Mouse (Mus musculus) kidney, adult 9 months (tissue): ENCODE results near the gene Zfp513.

Experiments used
- DNase-seq: peaks from one replicate; pipeline ENCODE4 v3.0.0; 2022

The Zfp513 gene

GRCm38 (mm10) chr5:31162462-31162861 lies 39.6 kb downstream of the Zfp513 start:
- no peak for DNase-seq

GRCm38 (mm10) chr5:31154152-31154553 lies 48.0 kb downstream of the Zfp513 start, which contains the start of gene Mpv17:
Gene Mpv17, minus strand, starts transcription at chr5:31154251.
- DNase-seq = peak; percentile 93

GRCm38 (mm10) chr5:31153516-31154151 lies 48.5 kb downstream of the Zfp513 start:
- DNase-seq = no peak

GRCm38 (mm10) chr5:31151746-31152145 lies 50.4 kb downstream of the Zfp513 start:
- no peak for DNase-seq

- DNase-seq = no peak
These were observed 52.3 kb downstream of the Zfp513 start for GRCm38 (mm10) chr5:31149781-31150180.
